Mouse (Mus musculus): ENCODE measurements around the gene Abhd16b. TPM values are rescaled to one million over a fixed set of nuclear protein-coding genes. Genes with fewer than 3 reads are reported as not detected.

The Abhd16b gene
- polyA plus RNA-seq, 1 experiment from 2014 or later: not detected

DNA sequence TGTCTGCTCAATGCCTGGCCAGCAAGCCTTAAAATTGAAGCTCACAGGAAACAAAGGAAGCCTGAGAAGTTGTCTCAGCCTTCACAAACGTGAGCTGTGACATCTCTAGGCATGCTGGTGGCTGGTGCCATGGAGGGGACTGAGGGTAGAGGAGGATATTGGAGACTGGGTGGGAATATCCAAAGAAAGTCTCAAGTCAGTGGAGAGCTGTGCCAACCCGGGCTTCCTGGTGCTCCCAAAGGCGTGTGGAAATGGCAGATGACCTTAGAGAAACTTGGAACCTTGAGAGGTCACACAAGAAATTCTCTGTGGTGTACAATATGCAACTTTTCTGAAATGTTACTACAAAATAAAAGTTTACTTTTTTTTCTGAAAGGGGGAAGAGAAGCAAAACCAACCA, 27.6 kb upstream of the Abhd16b start:
- H3K27me3 ChIP-seq: peaks cover 37% of the 10 kb centered on the region
- H3K4me3 ChIP-seq (replicated peaks): no peak overlapping the region
- no peak overlapping the region for H3K9ac ChIP-seq
- no peaks in the 10 kb centered on the region for H3K9me3 ChIP-seq
- peaks cover 13% of the 10 kb centered on the region; the same call in 1 of the 2 replicates for H3K4me1 ChIP-seq
- no peak overlapping the region for H3K4me2 ChIP-seq
- 65% methylated on average over 3 of the region's 3 CpGs for WGBS
- H3K27ac ChIP-seq: no peak overlapping the region
- no peak for ATAC-seq (ENCODE audit: low FRiP score)
- H3K36me3 ChIP-seq (replicated peaks): no peaks in the 10 kb centered on the region

DNA sequence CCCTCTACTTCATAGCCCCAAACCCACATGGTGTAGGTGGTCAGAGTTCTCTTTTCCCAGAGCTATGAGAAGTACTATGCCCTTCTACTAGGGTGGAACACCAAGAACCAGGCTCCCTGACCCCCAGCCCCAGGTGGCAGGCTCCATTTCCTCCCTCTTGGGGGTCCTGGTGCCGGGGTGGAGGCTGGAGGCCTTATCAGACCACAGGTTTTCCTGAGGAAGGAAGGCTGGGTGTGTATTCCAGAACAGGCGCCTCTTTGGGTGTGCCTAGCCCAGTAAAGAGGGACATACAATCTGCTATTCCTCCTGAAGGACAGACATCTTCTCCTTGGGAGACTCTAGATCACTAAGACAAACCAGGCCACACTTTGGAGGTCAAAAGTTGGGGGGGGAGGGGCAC, 22.7 kb upstream of the Abhd16b start:
- Histone ChIP-seq H3K9ac (no peak overlapping the region), H3K4me2 (no peak overlapping the region), H3K27me3 (peaks cover 6% of the 10 kb centered on the region; the same call in 1 of the 2 replicates), H3K27ac (no peak overlapping the region), H3K36me3 (replicated peaks) (no peaks in the 10 kb centered on the region), H3K4me3 (replicated peaks) (no peak overlapping the region), H3K9me3 (no peaks in the 10 kb centered on the region), H3K4me1 (no peaks in the 10 kb centered on the region)
- ATAC-seq (ENCODE audit: low FRiP score): no peak
- 75% methylated on average over 2 of the region's 2 CpGs for WGBS

DNA sequence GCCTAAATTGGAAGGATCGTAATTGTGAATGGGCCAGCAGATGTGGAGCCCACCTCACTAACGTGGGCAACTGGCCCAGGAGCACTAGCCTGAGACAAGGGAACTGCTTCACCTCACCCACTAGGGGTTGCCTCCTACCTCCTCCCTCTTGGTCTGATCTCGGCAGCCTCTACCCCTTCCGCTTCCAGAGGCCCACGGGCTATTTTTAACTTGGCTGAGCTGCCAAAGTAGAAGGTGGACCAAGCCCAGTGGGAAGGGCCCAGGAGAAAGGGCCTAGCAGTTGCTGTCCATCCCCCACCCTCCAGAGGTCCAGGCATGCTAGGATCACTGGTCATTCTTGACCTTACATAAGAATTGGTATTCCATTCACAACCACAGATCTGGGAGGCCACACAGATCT, 21.8 kb upstream of the Abhd16b start:
- no peaks in the 10 kb centered on the region for H3K9me3 ChIP-seq
- 65% methylated on average over 5 of the region's 5 CpGs for WGBS
- no peak overlapping the region for H3K4me3 ChIP-seq (replicated peaks)
- H3K4me2 ChIP-seq: no peak overlapping the region
- ATAC-seq (ENCODE audit: low FRiP score): no peak
- H3K27ac ChIP-seq: no peak overlapping the region
- H3K27me3 ChIP-seq: peaks cover 6% of the 10 kb centered on the region; the same call in 1 of the 2 replicates
- H3K4me1 ChIP-seq: no peaks in the 10 kb centered on the region
- no peak overlapping the region for H3K9ac ChIP-seq
- H3K36me3 ChIP-seq (replicated peaks): no peaks in the 10 kb centered on the region

DNA sequence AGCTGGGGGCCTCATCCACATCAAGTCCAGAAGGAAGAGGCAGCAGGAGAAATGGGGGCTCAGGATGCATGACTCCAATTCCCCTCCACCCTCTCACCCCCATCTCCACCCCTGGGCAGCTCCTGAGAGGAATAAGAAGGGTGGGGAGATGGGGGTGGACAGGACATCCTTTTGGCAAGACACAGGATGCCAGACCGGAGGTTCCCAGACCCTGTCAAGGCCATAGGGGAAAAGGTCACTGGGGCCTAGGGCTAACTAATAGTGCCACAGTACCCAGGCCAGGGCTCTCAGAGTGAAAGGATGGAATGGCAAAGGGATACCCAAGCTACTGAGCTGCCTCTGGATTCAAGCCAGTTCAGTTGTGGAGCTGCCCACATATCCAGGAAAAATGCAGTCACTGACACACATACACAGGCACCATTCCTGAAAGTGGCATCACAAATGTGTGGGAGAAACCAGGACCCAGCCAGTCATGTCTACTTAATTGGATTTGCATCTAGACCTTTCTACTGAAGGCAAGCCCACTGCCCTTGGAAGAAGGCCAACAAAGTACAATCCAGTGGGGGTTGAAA, 20.7 kb upstream of the Abhd16b start:
- no peak overlapping the region for H3K4me3 ChIP-seq (replicated peaks)
- no peak overlapping the region for H3K27ac ChIP-seq
- ATAC-seq (ENCODE audit: low FRiP score): no peak
- no peak overlapping the region for H3K9ac ChIP-seq
- no peak overlapping the region for H3K4me2 ChIP-seq
- WGBS: 87% methylated on average over 1 of the region's 1 CpGs
- H3K36me3 ChIP-seq (replicated peaks): no peaks in the 10 kb centered on the region
- H3K4me1 ChIP-seq: no peaks in the 10 kb centered on the region
- no peaks in the 10 kb centered on the region for H3K9me3 ChIP-seq
- peaks cover 6% of the 10 kb centered on the region; the same call in 1 of the 2 replicates for H3K27me3 ChIP-seq

DNA sequence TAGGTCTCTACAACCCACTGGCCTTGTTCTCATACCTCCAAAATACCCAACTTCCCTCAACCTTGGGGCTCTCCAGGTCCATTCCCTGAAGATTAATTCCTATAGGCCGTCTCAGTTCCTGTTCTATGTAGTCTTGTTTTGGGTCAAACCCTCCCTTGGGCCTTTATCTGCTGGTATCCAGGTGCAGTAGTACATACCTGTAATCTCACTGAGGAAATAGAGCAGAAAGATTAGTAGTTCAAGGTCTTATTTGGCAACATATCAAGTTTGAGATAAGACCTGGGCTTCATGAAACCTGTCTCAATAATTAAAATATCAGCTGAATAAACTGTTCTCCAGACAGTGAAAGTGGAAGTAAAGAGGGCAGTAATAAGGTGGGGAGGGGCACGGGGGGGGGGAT, 9.9 kb upstream of the Abhd16b start:
- H3K4me2 ChIP-seq: no peak overlapping the region
- WGBS: 51% methylated on average over 2 of the region's 2 CpGs
- no peaks in the 10 kb centered on the region for H3K27me3 ChIP-seq
- H3K4me3 ChIP-seq (replicated peaks): no peak overlapping the region
- H3K27ac ChIP-seq: no peak overlapping the region
- H3K36me3 ChIP-seq (replicated peaks): no peaks in the 10 kb centered on the region
- no peak for ATAC-seq (ENCODE audit: low FRiP score)
- no peak overlapping the region for H3K9ac ChIP-seq
- H3K9me3 ChIP-seq: no peaks in the 10 kb centered on the region
- H3K4me1 ChIP-seq: no peaks in the 10 kb centered on the region

DNA sequence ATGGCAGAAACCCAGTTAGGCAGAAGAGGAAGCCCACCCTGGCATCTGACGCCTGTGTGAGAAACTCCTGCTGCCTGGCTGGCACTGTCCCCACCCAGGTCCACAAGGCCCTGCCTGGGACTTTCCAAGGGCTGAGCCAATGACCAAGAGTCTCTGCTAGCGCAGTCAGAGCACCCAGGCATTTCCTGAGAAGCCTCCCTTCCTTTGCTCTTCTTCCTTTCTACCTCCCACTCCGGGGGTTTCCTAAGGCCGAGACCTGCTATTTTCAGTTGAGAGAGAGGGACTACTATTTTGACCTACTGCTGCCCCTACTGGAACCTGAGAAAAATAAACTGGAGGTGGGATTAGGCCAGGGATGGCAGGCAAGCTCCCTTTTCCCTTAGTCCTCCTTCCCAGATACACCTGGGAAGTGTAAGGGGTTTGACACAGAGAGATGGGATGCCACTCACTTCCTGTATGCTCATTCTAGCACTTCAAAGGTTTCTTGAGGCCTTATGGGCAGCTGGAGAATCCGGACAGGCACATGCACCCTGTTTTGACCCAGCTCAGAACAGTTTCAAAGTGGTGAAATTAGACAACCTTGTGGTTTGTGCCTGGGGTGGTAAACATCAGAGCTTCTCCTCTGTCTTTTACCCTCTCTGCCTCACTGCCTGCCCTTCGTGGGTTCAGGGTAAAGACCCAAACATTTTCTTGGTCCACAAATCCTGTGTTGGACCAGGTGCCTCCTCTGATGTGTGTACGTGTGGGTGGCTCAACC, 9.3 kb upstream of the Abhd16b start:
- H3K9ac ChIP-seq: no peak overlapping the region
- H3K27ac ChIP-seq: no peak overlapping the region
- H3K27me3 ChIP-seq: no peaks in the 10 kb centered on the region
- no peaks in the 10 kb centered on the region for H3K4me1 ChIP-seq
- no peak overlapping the region for H3K4me3 ChIP-seq (replicated peaks)
- no peaks in the 10 kb centered on the region for H3K36me3 ChIP-seq (replicated peaks)
- H3K9me3 ChIP-seq: no peaks in the 10 kb centered on the region
- H3K4me2 ChIP-seq: no peak overlapping the region
- WGBS: 34% methylated on average over 7 of the region's 7 CpGs
- no peak for ATAC-seq (ENCODE audit: low FRiP score)

DNA sequence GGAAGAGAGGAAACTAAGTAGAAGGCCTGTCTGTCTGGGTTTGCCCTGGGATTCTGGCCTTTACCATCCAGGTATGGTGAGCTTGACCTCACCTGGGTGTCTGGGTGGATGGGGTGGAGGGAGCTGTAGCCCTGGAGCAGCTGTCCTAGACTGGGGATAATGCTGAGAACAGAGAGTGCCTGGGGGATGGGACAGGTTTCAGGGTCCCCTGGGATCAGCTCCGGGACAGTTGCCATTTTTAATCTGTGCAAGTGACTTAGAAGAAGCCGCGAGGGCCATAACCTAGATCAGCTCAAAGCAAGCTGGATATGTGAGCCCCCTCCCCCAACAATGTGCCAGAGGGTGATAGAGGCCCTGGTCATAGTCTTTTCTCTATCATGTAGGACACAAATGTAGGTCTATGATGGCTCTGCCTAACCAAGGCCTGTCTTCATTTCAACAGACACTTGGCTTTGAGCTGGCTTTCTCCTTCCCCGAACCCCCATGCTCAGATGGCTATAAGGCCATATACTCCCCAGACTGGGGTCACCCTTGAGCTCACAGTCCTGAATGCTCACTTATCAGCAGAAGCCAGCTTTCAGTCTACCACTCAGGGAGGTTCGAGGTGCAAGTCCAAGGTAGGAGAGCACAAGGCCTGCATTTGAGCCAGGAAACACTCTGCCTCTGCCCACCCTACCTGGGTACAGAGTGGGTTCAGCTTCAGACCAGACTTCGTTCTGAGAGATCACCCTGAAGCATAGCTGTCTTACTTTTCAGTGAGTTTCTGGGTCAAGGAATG, 8.4 kb upstream of the Abhd16b start:
- no peak overlapping the region for H3K9ac ChIP-seq

DNA sequence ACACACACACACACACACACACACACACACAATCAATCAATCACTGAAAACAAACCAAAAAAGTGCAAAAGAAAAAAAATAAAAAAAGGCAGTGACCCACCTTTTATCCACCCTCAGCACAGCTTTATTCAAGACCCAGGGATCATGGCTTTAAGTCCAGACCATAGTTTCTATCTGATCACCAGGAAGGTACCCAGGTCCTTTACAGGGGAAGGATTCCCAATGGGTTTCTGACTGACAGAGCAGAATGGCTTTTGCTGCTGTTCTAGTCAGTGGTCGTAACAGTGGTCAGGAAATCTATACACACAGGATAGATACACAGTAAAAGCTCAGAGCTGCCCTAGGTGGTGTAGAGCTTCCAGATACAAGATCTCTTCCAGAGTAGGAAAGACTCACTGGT, 7.3 kb upstream of the Abhd16b start:
- H3K4me1 ChIP-seq: no peaks in the 10 kb centered on the region
- H3K27me3 ChIP-seq: no peaks in the 10 kb centered on the region
- ATAC-seq (ENCODE audit: low FRiP score): no peak
- no peak overlapping the region for H3K9ac ChIP-seq
- no peak overlapping the region for H3K27ac ChIP-seq
- no peaks in the 10 kb centered on the region for H3K9me3 ChIP-seq
- no peaks in the 10 kb centered on the region for H3K36me3 ChIP-seq (replicated peaks)
- WGBS: 26% methylated on average over 1 of the region's 1 CpGs
- no peak overlapping the region for H3K4me3 ChIP-seq (replicated peaks)
- H3K4me2 ChIP-seq: no peak overlapping the region

More for the DNA sequence above, 8.4 kb upstream of the Abhd16b start:
- no peak overlapping the region for H3K27ac ChIP-seq
- H3K36me3 ChIP-seq (replicated peaks): no peaks in the 10 kb centered on the region
- no peaks in the 10 kb centered on the region for H3K4me1 ChIP-seq
- H3K9me3 ChIP-seq: no peaks in the 10 kb centered on the region
- 83% methylated on average over 6 of the region's 6 CpGs for WGBS
- no peak for ATAC-seq (ENCODE audit: low FRiP score)
- H3K27me3 ChIP-seq: no peaks in the 10 kb centered on the region
- no peak overlapping the region for H3K4me3 ChIP-seq (replicated peaks)
- H3K4me2 ChIP-seq: no peak overlapping the region

DNA sequence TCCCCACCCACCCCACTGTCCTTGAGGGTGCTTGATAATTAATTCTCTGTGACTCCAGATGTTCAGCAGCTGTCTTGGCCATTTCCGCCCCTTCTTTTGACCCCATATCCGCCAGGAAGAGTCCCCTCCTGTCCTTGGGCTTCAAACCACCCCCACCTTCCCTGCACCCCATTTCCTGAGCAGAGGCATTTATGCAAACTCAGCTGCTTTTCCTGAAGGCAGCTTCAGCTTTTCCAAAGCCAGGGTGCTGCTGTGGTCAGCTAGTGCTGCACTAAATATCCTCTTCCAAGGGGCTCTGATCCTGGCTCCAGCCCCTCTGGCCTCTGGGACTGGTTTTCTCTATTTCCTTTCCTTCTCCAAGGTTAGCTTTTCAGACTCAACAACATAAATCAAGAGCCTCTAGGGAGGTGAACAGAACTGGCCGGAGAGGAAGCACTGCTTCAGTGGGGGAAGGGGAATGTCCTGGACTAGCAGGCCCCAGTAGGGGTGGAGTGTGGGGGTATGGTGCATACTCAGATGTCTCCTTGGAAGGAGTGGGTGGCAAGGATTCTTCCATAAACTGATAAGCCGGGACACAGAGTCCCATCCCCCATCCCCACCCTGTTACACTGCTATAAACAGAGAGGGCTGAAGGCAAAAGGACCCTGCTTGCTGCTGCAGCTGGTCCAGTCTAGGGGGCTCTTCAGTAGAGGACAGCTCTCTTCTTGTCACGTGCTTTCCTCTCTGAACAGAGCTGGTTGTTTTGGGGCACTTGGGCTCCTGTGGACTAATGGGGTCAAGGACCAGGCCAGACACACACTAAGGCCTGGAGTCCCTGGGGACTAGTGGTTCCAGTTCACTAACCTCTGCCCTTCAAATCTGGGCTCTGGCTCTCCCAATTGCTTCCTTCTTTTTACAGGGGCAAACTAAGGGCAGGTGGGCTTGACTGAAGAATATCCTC, 5.4 kb upstream of the Abhd16b start:
- H3K9me3 ChIP-seq: no peaks in the 10 kb centered on the region
- no peak overlapping the region for H3K27ac ChIP-seq
- no peak overlapping the region for H3K9ac ChIP-seq
- H3K4me3 ChIP-seq (replicated peaks): no peak overlapping the region
- no peaks in the 10 kb centered on the region for H3K27me3 ChIP-seq
- H3K36me3 ChIP-seq (replicated peaks): no peaks in the 10 kb centered on the region
- ATAC-seq (ENCODE audit: low FRiP score): no peak
- H3K4me1 ChIP-seq: no peaks in the 10 kb centered on the region
- no peak overlapping the region for H3K4me2 ChIP-seq
- WGBS: 34% methylated on average over 5 of the region's 5 CpGs

DNA sequence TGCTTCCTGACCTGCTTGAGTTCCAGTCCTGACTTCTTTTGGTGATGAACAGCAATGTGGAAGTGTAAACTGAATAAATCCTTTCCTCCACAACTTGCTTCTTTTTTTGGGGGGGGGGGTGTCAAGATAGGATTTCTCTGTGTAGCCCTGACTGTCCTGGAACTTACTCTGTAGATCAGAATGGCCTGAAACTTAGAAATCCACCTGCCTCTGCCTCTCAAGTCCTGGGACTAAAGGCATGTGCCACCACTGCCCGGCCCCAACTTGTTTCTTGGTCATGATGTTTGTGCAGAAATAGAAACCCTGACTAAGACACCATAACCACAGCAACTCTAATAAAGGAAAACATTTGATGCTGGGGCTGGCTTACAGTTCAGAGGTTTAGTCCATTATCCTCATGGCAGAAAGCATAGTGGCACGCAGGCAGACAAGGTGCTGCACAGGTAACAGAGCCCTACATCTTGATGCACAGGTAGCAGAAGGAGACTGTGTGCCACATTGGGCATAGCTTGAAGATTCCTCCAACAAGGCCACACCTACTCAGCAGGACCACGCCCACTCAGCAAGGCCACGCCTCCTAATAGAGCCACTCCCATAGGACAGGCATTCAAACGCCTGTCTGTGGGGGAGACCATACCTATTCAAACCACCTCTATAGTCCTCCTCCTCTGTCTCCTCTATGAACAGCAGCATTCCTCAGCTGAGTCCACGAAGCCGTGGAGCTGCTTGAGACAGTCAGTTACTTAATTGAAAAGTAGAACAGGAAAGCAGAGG, 1.4 kb upstream of the Abhd16b start:
- no peak for ATAC-seq (ENCODE audit: low FRiP score)
- H3K36me3 ChIP-seq (replicated peaks): no peaks in the 10 kb centered on the region
- H3K27ac ChIP-seq: no peak overlapping the region
- no peaks in the 10 kb centered on the region for H3K27me3 ChIP-seq
- H3K4me3 ChIP-seq (replicated peaks): no peak overlapping the region
- H3K9me3 ChIP-seq: no peaks in the 10 kb centered on the region
- no peak overlapping the region for H3K9ac ChIP-seq
- no peak overlapping the region for H3K4me2 ChIP-seq
- 25% methylated on average over 7 of the region's 7 CpGs for WGBS
- H3K4me1 ChIP-seq: peaks cover 6% of the 10 kb centered on the region

DNA sequence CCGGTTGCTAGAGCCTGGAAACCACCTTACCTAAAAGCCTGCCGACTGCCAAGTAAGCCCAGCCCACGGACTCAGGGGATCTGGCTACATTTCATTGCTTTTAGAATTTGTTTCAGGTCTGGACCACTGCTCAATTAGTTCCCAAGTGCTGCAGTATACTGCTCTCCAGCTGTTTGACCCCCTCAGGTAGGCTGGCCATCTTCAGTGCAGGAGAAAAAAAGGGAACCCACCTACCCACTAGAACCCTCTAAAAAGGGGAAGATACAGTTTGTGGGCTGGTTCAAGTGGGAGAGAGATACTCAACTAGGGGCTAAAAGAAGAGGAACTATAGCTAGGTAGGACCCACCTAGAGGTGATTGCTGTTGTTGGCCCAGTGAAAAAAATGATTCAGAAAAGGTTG, 800 bp upstream of the Abhd16b start:
- Histone ChIP-seq H3K27ac (no peak overlapping the region), H3K36me3 (replicated peaks) (no peaks in the 10 kb centered on the region), H3K27me3 (no peaks in the 10 kb centered on the region), H3K9me3 (no peaks in the 10 kb centered on the region), H3K9ac (no peak overlapping the region), H3K4me2 (no peak overlapping the region), H3K4me3 (replicated peaks) (no peak overlapping the region), H3K4me1 (peaks cover 6% of the 10 kb centered on the region)
- WGBS: 40% methylated on average over 3 of the region's 3 CpGs
- ATAC-seq (ENCODE audit: low FRiP score): no peak

All from forebrain, embryonic 12.5 days (tissue).